Mouse (Mus musculus): ENCODE measurements at regions not wholly inside any gene's neighbourhood (a gene's known extent, or its start where the extent isn't known, plus 50 kb on each side); places are given as distances from the start of the nearest gene placed in this dataset.
"Not testable (repeated sequence)": the region's sequence is repeated elsewhere in the genome, so short reads cannot be mapped to it uniquely, and the experiment has no call there.

DNA sequence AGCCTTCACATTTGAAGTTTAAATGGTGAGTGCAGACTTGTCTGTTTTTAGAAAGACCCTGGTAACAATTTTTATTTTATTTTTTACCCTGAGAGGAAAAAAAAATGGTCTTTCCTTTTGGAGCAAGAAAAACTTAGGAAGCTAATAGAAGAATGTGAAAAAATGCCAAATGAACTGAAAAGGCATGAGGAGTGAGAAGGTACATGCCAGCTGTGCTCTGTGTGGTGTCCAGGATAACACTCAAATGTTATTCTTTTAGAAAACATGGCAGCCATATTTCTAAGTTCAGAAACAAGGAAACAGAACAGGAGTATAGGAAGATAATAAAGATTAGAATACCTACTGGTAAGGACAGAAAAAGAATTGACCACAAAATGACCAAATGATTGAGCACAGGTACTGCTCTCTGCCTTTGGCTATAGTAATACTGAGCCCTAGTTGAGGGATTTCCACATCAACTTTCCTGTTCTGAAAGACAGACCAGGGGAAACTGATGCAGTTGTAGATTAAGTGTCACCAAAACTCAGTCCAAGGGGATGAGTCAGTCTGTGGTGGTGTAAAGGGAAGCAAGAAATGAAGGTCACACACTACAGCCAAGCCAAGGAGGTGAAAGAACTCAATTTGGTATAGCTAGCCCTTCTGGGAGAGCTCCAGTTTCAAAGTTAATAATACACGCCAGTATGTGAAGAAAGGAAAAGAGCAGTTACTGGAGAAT, 758.5 kb downstream of the Robo2 start:
- no peak for DNase-seq (ENCODE audit: low read depth, low spot score)

DNA sequence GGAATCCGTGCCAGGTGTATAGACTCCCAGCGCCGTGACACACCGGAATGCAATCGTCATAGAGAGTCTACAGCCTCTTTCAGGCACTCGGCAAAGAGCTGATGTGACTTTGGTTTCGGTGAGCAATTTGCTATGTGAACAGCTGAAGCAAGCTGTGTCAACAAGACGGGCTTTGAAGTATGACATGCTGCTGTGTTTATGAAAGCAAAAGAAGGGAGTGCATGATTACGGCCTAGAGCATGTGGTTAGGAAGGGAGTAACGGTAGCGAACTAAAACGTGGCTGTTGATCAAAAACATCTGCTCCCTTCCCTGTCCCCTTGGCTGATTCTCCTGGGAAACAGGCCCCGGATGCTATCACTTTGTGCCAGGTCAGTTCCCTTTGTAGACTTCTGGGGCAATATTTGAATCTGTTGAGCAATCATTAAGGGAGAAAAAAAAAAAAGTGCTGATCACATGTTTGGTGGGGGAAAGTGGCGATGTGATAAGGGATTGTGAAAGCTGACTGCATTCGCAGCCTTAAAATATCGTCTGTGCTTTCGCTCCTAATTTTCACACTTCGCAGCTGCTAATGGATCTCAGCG, 764.3 kb downstream of the Robo2 start:
- DNase-seq (ENCODE audit: low read depth, low spot score), result no peak

DNA sequence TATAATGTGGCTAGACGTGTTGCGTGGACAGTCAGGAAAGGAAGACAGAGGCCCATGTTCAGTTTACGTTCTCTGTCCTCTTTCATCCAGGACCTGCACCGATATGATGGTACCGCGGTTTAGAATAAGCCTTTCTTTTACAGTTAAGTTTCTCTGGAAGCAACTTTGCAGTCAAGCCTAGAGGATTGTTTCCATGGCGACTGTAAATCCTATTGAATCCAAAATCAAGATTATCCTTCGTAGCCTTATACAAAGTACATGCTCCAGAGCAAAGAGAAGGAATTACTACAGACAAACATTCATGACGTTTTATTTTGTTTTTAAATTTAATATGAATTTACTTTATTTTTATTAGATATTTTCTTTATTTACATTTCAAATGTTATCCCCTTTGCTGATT, 798.6 kb downstream of the Robo2 start:
- DNase-seq (ENCODE audit: low read depth, low spot score), result no peak

- no peak for DNase-seq (ENCODE audit: low read depth, low spot score)
These were observed 820.2 kb downstream of the Robo2 start for GRCm38 (mm10) chr16:73591421-73591820.

DNA sequence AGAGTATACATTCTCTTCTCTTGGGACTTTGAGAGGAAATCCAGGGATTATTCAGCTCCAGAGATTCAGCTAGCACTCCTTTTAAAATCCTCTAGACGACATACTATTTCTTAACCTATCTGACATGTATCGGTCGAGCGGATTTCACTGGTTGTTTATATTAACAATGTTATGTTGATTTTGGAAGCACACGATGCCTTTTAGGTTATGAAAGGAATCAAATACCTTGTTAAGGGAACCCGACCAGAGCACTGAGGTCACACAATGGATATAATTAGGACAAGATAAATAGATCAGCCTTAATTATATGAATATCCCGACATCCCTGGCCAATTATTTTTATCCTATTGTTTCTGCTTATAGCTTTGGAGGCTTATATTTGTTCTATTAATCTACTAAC, 850.4 kb downstream of the Robo2 start:
- DNase-seq (ENCODE audit: low read depth, low spot score), result no peak

DNA sequence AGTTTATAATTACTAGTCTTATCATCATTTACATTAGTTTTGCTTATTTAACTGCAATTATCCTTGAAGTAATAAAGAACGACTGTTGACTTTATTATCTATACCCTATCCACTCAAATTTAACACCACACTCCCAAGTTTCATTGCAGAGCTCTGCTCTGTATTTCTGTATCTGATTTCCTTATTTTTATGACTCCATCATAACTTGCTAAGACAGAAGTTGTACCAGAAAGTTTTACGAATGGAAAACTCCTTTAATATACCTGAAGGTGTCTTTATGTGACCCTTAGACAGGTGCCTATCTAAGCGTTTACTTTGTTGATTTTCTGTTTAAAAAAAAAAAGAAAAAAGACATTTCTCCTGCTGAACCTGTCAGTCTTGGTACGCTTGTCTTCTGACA, 854.7 kb downstream of the Robo2 start:
- DNase-seq (ENCODE audit: low read depth, low spot score), result no peak

GRCm38 (mm10) chr16:73543651-73544050, 868.0 kb downstream of the Robo2 start:
- no peak for DNase-seq (ENCODE audit: low read depth, low spot score)

- DNase-seq (ENCODE audit: low read depth, low spot score), result no peak
These were observed 873.6 kb downstream of the Robo2 start for GRCm38 (mm10) chr16:73538040-73538439.

DNA sequence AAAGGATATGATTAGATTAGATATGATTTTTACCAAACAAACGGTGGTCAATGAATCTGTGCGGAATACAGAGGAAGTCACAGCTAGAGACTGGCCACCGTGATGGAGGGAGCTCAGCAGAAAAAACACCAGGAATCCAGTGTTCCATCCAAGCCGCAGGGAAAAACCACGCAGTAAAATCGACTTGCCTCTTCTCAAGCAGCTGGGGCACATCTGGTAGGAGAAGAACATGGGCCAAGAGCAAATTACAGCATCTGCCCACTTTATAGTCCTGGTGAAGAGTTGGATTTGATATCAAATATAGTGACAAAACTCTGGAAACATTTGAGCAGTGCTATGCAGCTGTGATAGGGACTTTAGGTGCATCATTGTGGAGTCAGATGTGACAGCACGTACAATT, 874.1 kb downstream of the Robo2 start:
- no peak for DNase-seq (ENCODE audit: low read depth, low spot score)

- no peak for DNase-seq (ENCODE audit: low read depth, low spot score)
These were observed 881.4 kb downstream of the Robo2 start for GRCm38 (mm10) chr16:73530191-73530590.

GRCm38 (mm10) chr16:73522931-73523330, 888.7 kb downstream of the Robo2 start:
- DNase-seq (ENCODE audit: low read depth, low spot score), result not testable (repeated sequence)

- DNase-seq (ENCODE audit: low read depth, low spot score), result no peak
These were observed 906.9 kb downstream of the Robo2 start for GRCm38 (mm10) chr16:73504759-73505158.

DNA sequence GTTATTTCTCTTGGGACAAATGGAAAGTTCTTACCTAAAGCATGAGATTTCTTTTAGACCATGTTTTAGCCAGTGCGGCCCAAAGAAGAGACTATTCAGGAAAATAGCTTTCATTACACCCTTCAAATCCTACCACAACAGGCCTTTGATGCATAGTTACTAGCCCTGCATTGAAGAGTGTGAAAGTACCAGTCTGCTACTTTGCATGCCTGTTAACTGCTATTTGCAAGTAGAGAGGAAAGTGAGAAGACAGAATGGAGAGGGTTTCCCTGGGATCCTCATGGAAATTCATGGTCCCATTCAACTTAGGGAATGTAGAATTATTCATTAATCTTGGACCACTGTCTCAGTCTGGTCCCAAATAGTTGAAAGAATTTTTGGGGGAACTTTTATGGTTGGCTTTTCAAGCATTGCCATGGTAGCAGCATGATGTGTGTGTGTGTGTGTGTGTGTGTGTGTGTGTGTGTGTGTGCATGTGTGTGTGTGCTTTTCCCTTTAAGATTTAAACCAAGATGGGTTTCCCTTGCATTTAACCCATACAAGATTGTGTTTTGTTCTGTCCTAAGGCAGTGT, 912.9 kb downstream of the Robo2 start:
- no peak for DNase-seq (ENCODE audit: low read depth, low spot score)

DNA sequence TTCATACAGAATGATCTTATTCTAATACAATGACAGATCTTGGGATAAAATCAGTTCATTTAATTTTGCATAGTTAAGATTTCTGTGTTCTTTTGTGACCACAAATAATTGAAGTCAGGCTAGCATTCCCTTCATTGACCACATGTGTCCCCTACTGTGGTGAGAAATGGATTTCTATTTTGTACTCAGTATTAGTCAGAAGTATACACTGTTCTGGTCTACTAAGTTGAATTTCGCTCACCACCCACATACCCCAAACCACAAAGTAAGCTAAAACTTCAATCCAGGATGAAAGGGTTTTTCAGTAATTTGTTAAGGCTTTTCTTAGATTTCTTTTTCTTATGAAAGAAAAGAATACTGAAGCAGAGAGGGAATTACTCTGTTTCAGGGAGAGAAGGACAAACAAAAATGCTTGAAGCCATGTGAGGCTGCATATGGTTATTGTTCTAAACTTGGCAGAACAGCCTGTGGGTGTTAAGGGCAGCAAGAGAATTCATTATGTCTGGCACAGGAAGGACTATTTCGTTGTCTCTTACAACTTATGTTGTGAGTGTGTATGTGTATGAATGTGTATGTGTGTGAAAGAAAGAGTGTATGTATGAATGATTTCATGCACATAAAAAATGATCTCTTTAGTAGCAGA, 928.3 kb downstream of the Robo2 start:
- DNase-seq (ENCODE audit: low read depth, low spot score), result no peak

- DNase-seq (ENCODE audit: low read depth, low spot score), result no peak
These were observed 929.4 kb downstream of the Robo2 start for GRCm38 (mm10) chr16:73482176-73482575.

DNA sequence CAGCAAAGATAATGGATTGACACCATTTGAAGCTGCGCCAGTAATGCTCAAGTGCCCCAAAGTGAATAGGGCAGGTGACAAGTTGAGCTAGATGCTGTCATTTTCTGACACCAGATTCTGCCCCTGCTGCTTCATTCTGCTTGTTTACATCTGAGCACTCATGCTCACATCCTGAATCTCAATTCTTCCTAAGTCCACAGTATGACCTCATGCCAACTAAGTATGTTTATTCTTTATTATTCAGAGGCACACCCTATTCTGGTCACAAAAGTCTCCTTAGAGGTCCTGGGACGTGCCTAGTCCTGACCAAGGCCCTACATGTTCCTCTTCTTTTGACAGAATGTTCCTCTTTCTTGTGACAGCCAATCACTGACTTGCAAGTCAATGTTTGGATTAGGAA, 938.1 kb downstream of the Robo2 start:
- DNase-seq (ENCODE audit: low read depth, low spot score), result no peak

GRCm38 (mm10) chr16:73471547-73471946, 940.1 kb downstream of the Robo2 start:
- no peak for DNase-seq (ENCODE audit: low read depth, low spot score)

- DNase-seq (ENCODE audit: low read depth, low spot score), result no peak
These were observed 941.1 kb downstream of the Robo2 start for GRCm38 (mm10) chr16:73470535-73470934.

DNA sequence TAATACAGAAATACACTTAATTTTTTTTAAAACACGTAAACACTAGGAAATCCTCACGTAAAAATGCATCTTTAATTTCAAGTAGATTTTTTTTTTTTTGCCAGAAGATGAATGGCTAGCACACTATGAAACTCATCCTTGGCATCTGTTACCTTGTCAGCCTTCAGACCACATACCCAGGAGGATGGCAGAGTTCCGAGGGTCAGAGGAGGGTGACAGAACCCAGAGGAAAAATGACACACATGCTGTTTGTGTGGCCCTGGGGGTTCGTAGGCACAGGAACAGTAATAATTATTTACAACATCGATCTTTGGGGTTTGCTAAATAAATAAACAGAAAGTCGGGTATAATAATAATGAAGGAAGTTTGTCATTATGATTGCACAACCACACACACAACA, 945.3 kb downstream of the Robo2 start:
- DNase-seq (ENCODE audit: low read depth, low spot score), result no peak

GRCm38 (mm10) chr16:73462516-73462915, 949.1 kb downstream of the Robo2 start:
- DNase-seq (ENCODE audit: low read depth, low spot score), result no peak

GRCm38 (mm10) chr16:73450634-73451245, 960.9 kb downstream of the Robo2 start:
- no peak for DNase-seq (ENCODE audit: low read depth, low spot score)

DNA sequence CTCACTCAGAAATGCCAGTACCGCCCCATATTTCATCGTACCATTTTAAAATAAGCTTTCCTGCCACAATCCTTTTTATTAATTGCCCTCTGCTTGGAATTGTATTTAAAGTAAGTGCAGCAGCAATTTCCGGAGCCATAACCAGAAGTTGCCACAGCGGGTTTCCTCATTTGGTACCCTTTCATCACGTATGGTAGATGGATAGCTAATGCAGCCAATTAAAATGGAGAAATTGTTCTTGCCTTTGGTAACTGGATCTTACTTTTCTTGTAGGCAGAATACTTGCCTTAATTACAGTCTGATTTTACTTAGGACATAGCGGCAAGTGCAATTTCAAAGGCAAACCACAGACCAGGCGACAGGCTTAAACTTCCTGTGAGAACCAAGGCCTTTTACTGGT, 961.8 kb downstream of the Robo2 start:
- DNase-seq (ENCODE audit: low read depth, low spot score), result no peak
